Mouse (Mus musculus) liver, embryonic 12.5 days (tissue): Measurements from ENCODE around the gene Zfp593. TPM values are rescaled to one million over a fixed set of nuclear protein-coding genes. Genes with fewer than 3 reads are reported as not detected.

Experiments
- polyA plus RNA-seq: library from polyadenylated mRNA; unstranded; fragments of >200 nt; fragmentation: Nextera tagmentation; extraction: Ambion mirVana; gene quantifications from 2 replicates; pipeline ENCODE4 v1.2.1, GENCODE M21; 2016

The Zfp593 gene
- polyA plus RNA-seq, 1 experiment from 2014 or later = 15.7 TPM

Other genes with a start within 250 kb of the Zfp593 start
- 24.5 and 25.6 TPM in 2 replicates for gene Dhdds, start 244.7 kb downstream of the Zfp593 start, polyA plus RNA-seq
- 4.2 and 5.8 TPM in 2 replicates for gene Lin28a, start 226.8 kb downstream of the Zfp593 start, polyA plus RNA-seq
- gene Zfp683, start 191.8 kb downstream of the Zfp593 start, polyA plus RNA-seq = not detected in 2 replicates
- gene Crybg2, start 184.8 kb downstream of the Zfp593 start, polyA plus RNA-seq = 0.71 and 0.82 TPM in 2 replicates
- 18.5 and 21.5 TPM in 2 replicates for gene Cd52, start 150.5 kb downstream of the Zfp593 start, polyA plus RNA-seq
- 3.4 and 3.7 TPM in 2 replicates for gene Ubxn11, start 143.0 kb downstream of the Zfp593 start, polyA plus RNA-seq
- gene Sh3bgrl3, start 116.8 kb downstream of the Zfp593 start, polyA plus RNA-seq = 187 and 205 TPM in 2 replicates
- 37.5 and 38.0 TPM in 2 replicates for gene Cep85, start 58.5 kb downstream of the Zfp593 start, polyA plus RNA-seq
- gene Gm7534, start 42.6 kb downstream of the Zfp593 start, polyA plus RNA-seq = not detected in 2 replicates
- not detected in 2 replicates for gene Catsper4, start 18.2 kb downstream of the Zfp593 start, polyA plus RNA-seq
- 0.19 TPM in 1 of 2 replicates, not detected in the other for gene Cnksr1, start 7.2 kb downstream of the Zfp593 start, polyA plus RNA-seq
- 0.30 and 0.48 TPM in 2 replicates for gene E130218I03Rik, start 1.9 kb downstream of the Zfp593 start, polyA plus RNA-seq
- gene Gm30191, start 1.3 kb upstream of the Zfp593 start, polyA plus RNA-seq = not detected in 2 replicates
- gene Grrp1, start 8.5 kb upstream of the Zfp593 start, polyA plus RNA-seq = 1.5 and 1.8 TPM in 2 replicates
- 14.9 and 16.4 TPM in 2 replicates for gene Pdik1l, start 42.3 kb upstream of the Zfp593 start, polyA plus RNA-seq
- 0.20 and 0.23 TPM in 2 replicates for gene Trim63, start 69.5 kb upstream of the Zfp593 start, polyA plus RNA-seq
- not detected in 2 replicates for gene Slc30a2, start 97.6 kb upstream of the Zfp593 start, polyA plus RNA-seq
- 0.25 and 0.36 TPM in 2 replicates for gene Extl1, start 138.3 kb upstream of the Zfp593 start, polyA plus RNA-seq
- 4.7 and 5.2 TPM in 2 replicates for gene Pafah2, start 150.7 kb upstream of the Zfp593 start, polyA plus RNA-seq
- gene Stmn1, start 222.7 kb upstream of the Zfp593 start, polyA plus RNA-seq = 558 and 570 TPM in 2 replicates